Comparison of ENCODE assay signal across 8 mouse cellular contexts in genomic region chr5:32416881-32417280, GRCm38 (mm10). TPM values are rescaled to one million over a fixed set of nuclear protein-coding genes. Genes with fewer than 3 reads are reported as not detected.
DNase-seq lines count a peak whose midpoint lies in the region; ATAC-seq and TF ChIP-seq lines count a peak whose summit lies in the region.

No protein-coding gene starts in this region.

- no peaks in the 10 kb centered on the region for H3K27me3 ChIP-seq in liver, adult 2 months (ENCODE audit: control insufficient read depth, insufficient read depth, low read length)
- no peaks in the 10 kb centered on the region for H3K27me3 ChIP-seq in liver, embryonic 12.5 days (replicated peaks)
- no peaks in the 10 kb centered on the region for H3K27me3 ChIP-seq in hindbrain, embryonic 10.5 days (ENCODE audit: insufficient read depth, poor library complexity, severe bottlenecking)

- WGBS in liver, adult 2 months, result 28% methylated on average over 4 of the region's 4 CpGs
- WGBS in liver, embryonic 12.5 days (ENCODE audit: insufficient replicate concordance), result 49% methylated on average over 4 of the region's 4 CpGs
- WGBS in hindbrain, embryonic 10.5 days, result 52% methylated on average over 4 of the region's 4 CpGs

- no peak overlapping the region for H3K4me2 ChIP-seq in liver, embryonic 12.5 days

- H3K9me3 ChIP-seq in liver, embryonic 12.5 days (replicated peaks), result no peaks in the 10 kb centered on the region
- no peaks in the 10 kb centered on the region for H3K9me3 ChIP-seq in hindbrain, embryonic 10.5 days

- no peak for TF ChIP-seq CTCF in liver, adult 2 months (IDR thresholded peaks at IDR 0.05; ENCODE audit: low read depth, low read length)

- peaks cover under 1% of the 10 kb centered on the region; the same call in 1 of the 2 replicates for H3K4me1 ChIP-seq in liver, adult 2 months (ENCODE audit: control insufficient read depth, insufficient read depth, low read length)
- H3K4me1 ChIP-seq in liver, embryonic 12.5 days, result peaks cover 5% of the 10 kb centered on the region
- peaks cover 19% of the 10 kb centered on the region for H3K4me1 ChIP-seq in hindbrain, embryonic 10.5 days (replicated peaks)

- no peak for TF ChIP-seq POLR2A in liver, adult 2 months (IDR thresholded peaks at IDR 0.05; ENCODE audit: extremely low read depth, insufficient read depth, low read length)

- no peaks in the 10 kb centered on the region for H3K79me2 ChIP-seq in liver, adult 2 months (ENCODE audit: control insufficient read depth, insufficient read depth, low read length)

- no peak for ATAC-seq in liver, embryonic 12.5 days

- no peaks in the 10 kb centered on the region for H3K36me3 ChIP-seq in liver, adult 2 months (ENCODE audit: control insufficient read depth, insufficient read depth, low read length)
- no peaks in the 10 kb centered on the region for H3K36me3 ChIP-seq in liver, embryonic 12.5 days
- no peaks in the 10 kb centered on the region for H3K36me3 ChIP-seq in hindbrain, embryonic 10.5 days

- no peak overlapping the region for H3K9ac ChIP-seq in liver, adult 2 months (ENCODE audit: low read depth, low read length)
- H3K9ac ChIP-seq in liver, embryonic 12.5 days, result no peak overlapping the region

- H3K27ac ChIP-seq in liver, adult 2 months (replicated peaks; ENCODE audit: insufficient read depth, low read depth, low read length), result no peak overlapping the region
- no peak overlapping the region for H3K27ac ChIP-seq in liver, embryonic 12.5 days
- H3K27ac ChIP-seq in hindbrain, embryonic 10.5 days, result no peak overlapping the region

- no peak overlapping the region for H3K4me3 ChIP-seq in liver, adult 2 months (ENCODE audit: insufficient read depth, low read depth, low read length)
- no peak overlapping the region for H3K4me3 ChIP-seq in liver, embryonic 12.5 days
- no peak overlapping the region for H3K4me3 ChIP-seq in hindbrain, embryonic 10.5 days

- peak; percentile 51 for DNase-seq in liver, adult 2 months (ENCODE audit: extremely low read depth, low read depth, low spot score)
- peak; percentile 60 to 74 for DNase-seq in gastrocnemius, adult 8-10 months (ENCODE audit: low spot score in 2 of 2)
- DNase-seq in kidney, adult 18-20 months, result peak; percentile 64
- peak; percentile 71 for DNase-seq in mesoderm, embryonic 11.5 days (ENCODE audit: low read depth, low spot score)
- no peak for DNase-seq in cerebellum, adult 11-12 months
- no peak for DNase-seq in ovary, adult 18-20 months (ENCODE audit: low spot score)
- no peak for DNase-seq in hindbrain, embryonic 10.5 days (ENCODE audit: low spot score)

RNA-seq across cellular contexts. Expression of gene Ppp1cb, which starts 41.8 kb away (rescaled TPM):
- total RNA-seq in liver, adult 2 months (2014; rRNA removed), result 104 and 107 TPM in 2 replicates
- polyA plus RNA-seq in liver, adult 2 months (2012; rRNA removed), result 11.9 and 12.1 TPM in 2 replicates
- polyA plus RNA-seq in liver, embryonic 12.5 days (2016; fragmentation: Nextera tagmentation; extraction: Ambion mirVana), result 124 and 134 TPM in 2 replicates
- 100 to 1,000 TPM; 442 to 503 (median 471) TPM for total RNA-seq in gastrocnemius, adult 8-10 months (2022)
- 148 and 198 TPM in 2 replicates for polyA plus RNA-seq in hindbrain, embryonic 10.5 days (2016; fragmentation: Nextera tagmentation; extraction: Ambion mirVana)

Comparison
In these comparisons a context has a peak if more than half of its experiments do, and no peak if none do; other contexts are left out.
1. DNase-seq: peak in liver, adult 2 months (single experiment), gastrocnemius, adult 8-10 months (2 of 2), kidney, adult 18-20 months (single experiment) and mesoderm, embryonic 11.5 days (single experiment); none in cerebellum, adult 11-12 months (single experiment), ovary, adult 18-20 months (single experiment) and hindbrain, embryonic 10.5 days (single experiment).